Mouse (Mus musculus): ENCODE measurements at regions not wholly inside any gene's neighbourhood (a gene's known extent, or its start where the extent isn't known, plus 50 kb on each side); places are given as distances from the start of the nearest gene placed in this dataset.

DNA sequence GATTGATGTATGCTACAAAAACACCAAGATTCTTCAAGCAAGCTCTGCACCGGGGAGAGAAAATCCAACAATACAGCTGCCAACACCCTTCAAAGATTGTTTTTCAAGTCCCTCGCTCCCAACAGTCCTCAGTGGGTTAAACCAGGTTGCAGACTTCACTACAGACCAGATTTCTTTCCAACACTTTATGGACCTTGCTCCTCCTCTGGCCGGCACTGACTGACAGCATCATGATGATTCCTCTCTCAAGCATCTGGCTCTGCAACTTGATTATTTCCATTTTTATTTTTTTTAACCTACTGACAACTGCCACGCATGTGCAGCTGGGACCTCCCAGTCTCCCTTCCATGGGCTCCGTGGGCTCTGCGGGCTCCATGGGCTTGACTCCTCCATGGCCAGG is 79.7 kb upstream of the Spdye4c start:
- TF ChIP-seq POLR2A (IDR thresholded peaks at IDR 0.05; ENCODE audit: borderline replicate concordance, low read depth, low read length) (no peak), CTCF (IDR thresholded peaks at IDR 0.05; ENCODE audit: low read depth, low read length) (no peak)

Data from bone marrow macrophage, adult 2 months (primary cell).